Mouse (Mus musculus): ENCODE results near the gene Cd47. TPM values are rescaled to one million over a fixed set of nuclear protein-coding genes. Genes with fewer than 3 reads are reported as not detected.

Gene Cd47
- polyA plus RNA-seq, 1 experiment from 2014 or later, result 40.0 TPM

DNA sequence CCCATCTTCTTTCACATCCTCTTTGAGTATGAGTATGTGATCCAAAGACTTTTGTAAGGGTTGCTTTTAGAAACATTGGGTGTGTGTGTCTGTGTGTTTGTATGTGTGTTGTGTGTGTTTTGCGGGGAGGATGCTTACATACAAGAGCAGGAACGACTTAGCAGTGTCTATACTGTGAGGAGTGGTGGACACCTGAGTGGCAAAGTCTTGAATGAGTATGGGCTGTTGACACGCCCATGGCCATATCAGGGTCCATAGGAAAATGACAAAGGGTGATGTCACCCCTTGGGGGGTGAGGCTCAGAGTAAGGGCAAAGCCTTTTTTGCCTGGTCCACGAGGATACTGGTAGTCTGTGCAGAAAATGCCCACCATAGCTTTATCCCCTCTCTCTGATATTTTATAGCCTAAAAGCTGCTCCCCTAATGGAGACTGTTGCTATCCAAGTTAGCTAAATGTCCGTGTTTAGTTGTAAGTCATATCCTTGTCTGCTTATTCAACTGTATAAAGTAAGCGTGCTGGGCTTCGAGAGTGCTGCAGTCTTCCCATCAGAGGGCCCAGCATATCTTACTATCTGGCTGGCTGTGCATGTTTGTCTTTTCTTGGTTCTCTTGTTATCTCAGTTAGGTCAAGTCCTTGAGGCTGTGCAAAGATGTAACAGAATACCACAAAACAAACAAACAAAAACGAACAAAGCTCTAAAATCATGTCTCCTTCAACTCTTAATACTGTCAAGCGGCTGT lies 76.1 kb downstream of the Cd47 start:
- Histone ChIP-seq H3K36me3 (no peaks in the 10 kb centered on the region), H3K9me3 (no peaks in the 10 kb centered on the region), H3K9ac (replicated peaks) (no peak overlapping the region), H3K4me3 (replicated peaks) (no peak overlapping the region), H3K27me3 (no peaks in the 10 kb centered on the region), H3K4me2 (no peak overlapping the region), H3K4me1 (replicated peaks) (no peaks in the 10 kb centered on the region), H3K27ac (no peak overlapping the region)
- ATAC-seq (ENCODE audit: insufficient number of reproducible peaks, insufficient read depth, low FRiP score, low TSS enrichment, low read depth), result no peak
- 87% methylated on average over 9 of the region's 9 CpGs for WGBS

- no peak for ATAC-seq (ENCODE audit: insufficient number of reproducible peaks, insufficient read depth, low FRiP score, low TSS enrichment, low read depth)
- Histone ChIP-seq H3K27me3 (no peaks in the 10 kb centered on the region), H3K36me3 (no peaks in the 10 kb centered on the region), H3K4me3 (replicated peaks) (no peak overlapping the region), H3K9ac (replicated peaks) (no peak overlapping the region), H3K9me3 (no peaks in the 10 kb centered on the region), H3K4me1 (replicated peaks) (no peaks in the 10 kb centered on the region), H3K4me2 (no peak overlapping the region), H3K27ac (no peak overlapping the region)
- 93% methylated on average over 9 of the region's 9 CpGs for WGBS
Observed at GRCm38 (mm10) chr16:49877243-49877642, 76.9 kb downstream of the Cd47 start.

GRCm38 (mm10) chr16:49878051-49878450 lies 77.7 kb downstream of the Cd47 start:
- no peak overlapping the region for H3K4me2 ChIP-seq
- H3K4me3 ChIP-seq (replicated peaks), result no peak overlapping the region
- 94% methylated on average over 2 of the region's 2 CpGs for WGBS
- no peaks in the 10 kb centered on the region for H3K4me1 ChIP-seq (replicated peaks)
- H3K27me3 ChIP-seq, result no peaks in the 10 kb centered on the region
- no peaks in the 10 kb centered on the region for H3K9me3 ChIP-seq
- no peak overlapping the region for H3K27ac ChIP-seq
- no peak overlapping the region for H3K9ac ChIP-seq (replicated peaks)
- no peaks in the 10 kb centered on the region for H3K36me3 ChIP-seq
- no peak for ATAC-seq (ENCODE audit: insufficient number of reproducible peaks, insufficient read depth, low FRiP score, low TSS enrichment, low read depth)

DNA sequence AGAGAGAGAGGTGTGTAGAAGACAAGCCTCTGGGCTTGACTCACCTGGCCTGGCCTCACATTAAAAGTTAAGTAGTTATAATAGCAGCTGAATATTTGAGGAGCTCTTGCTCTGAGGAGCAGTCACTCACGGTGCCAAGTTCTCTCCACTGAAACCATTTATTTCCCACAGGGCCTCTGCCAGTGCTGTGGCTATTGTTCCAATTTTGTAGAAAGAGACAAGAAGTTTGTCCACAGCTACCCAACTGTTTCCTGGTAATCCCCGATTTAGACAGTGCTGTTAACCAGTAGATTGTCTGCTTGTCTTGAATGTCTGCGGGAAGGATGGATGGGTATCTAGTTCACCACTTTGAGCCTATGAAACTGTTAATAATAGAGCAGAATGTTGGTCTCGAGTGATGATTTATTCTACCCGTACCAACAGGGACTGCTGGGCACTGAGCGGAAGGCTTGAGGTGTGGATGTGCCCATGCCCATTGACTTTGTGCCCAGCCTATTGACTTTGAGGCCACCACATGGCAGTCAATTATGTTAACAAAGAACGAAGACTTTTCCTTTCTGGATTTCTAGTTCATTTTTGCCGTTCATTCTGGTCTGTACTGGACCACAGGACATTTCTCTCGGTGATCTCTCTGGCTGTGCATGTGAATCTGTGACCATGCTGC lies 86.2 kb downstream of the Cd47 start:
- no peak for ATAC-seq (ENCODE audit: insufficient number of reproducible peaks, insufficient read depth, low FRiP score, low TSS enrichment, low read depth)
- Histone ChIP-seq H3K4me3 (replicated peaks) (no peak overlapping the region), H3K36me3 (0 out of 2 replicates have a peak, but pooled peaks cover 4% of the 10 kb centered on the region), H3K9ac (replicated peaks) (no peak overlapping the region), H3K27ac (no peak overlapping the region), H3K4me2 (no peak overlapping the region), H3K9me3 (no peaks in the 10 kb centered on the region), H3K27me3 (no peaks in the 10 kb centered on the region), H3K4me1 (replicated peaks) (no peaks in the 10 kb centered on the region)
- WGBS, result 94% methylated on average over 9 of the region's 9 CpGs

- Histone ChIP-seq H3K9me3 (peaks cover 5% of the 10 kb centered on the region; the same call in 1 of the 2 replicates), H3K4me1 (replicated peaks) (no peaks in the 10 kb centered on the region)
Observed at GRCm38 (mm10) chr16:49887290-49887689, 87.0 kb downstream of the Cd47 start.

GRCm38 (mm10) chr16:49887811-49888564 lies 87.7 kb downstream of the Cd47 start:
- Histone ChIP-seq H3K36me3 (peaks cover 8% of the 10 kb centered on the region; the same call in 1 of the 2 replicates), H3K4me1 (replicated peaks) (no peaks in the 10 kb centered on the region), H3K27ac (no peak overlapping the region), H3K4me3 (replicated peaks) (no peak overlapping the region), H3K4me2 (no peak overlapping the region), H3K9me3 (peaks cover 9% of the 10 kb centered on the region; the same call in 1 of the 2 replicates), H3K9ac (replicated peaks) (no peak overlapping the region), H3K27me3 (no peaks in the 10 kb centered on the region)
- 71% methylated on average over 9 of the region's 9 CpGs for WGBS
- no peak for ATAC-seq (ENCODE audit: insufficient number of reproducible peaks, insufficient read depth, low FRiP score, low TSS enrichment, low read depth)

More at GRCm38 (mm10) chr16:49887290-49887689, 87.0 kb downstream of the Cd47 start:
- Histone ChIP-seq H3K27me3 (no peaks in the 10 kb centered on the region), H3K27ac (no peak overlapping the region), H3K36me3 (peaks cover 8% of the 10 kb centered on the region; the same call in 1 of the 2 replicates), H3K4me2 (no peak overlapping the region), H3K4me3 (replicated peaks) (no peak overlapping the region), H3K9ac (replicated peaks) (no peak overlapping the region)
- ATAC-seq (ENCODE audit: insufficient number of reproducible peaks, insufficient read depth, low FRiP score, low TSS enrichment, low read depth), result no peak
- WGBS, result 91% methylated on average over 3 of the region's 3 CpGs

DNA sequence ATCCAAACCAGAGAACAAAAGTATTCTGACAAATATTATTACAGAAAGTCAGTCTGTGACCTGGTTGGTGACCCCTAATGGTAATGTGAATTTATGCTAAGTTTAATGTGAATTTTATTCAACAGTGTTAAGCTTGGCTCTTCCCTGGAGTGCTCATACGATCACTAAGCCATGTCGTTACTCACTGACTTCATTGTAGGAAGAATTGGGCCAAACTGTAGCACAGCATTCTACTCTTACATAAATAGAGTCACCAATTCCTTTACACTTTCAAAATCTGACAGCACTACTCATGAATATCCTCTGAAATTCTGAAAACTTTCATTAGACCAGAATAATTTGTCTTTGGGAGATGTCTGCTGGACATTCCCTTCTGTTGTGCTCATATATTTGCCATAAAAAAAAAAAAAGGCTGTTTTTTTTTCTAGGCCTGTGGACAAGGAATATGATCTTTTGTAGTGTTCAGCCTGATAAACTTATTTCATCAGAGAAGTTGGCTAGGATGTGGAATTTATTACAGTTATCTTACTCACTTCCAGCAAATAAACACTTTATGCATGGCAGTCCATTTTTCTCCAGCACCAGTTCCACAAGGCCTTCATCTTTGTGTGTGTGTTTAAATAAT lies 88.8 kb downstream of the Cd47 start:
- Histone ChIP-seq H3K9ac (replicated peaks) (no peak overlapping the region), H3K27ac (no peak overlapping the region), H3K9me3 (peaks cover 10% of the 10 kb centered on the region; the same call in 1 of the 2 replicates), H3K36me3 (peaks cover 8% of the 10 kb centered on the region; the same call in 1 of the 2 replicates), H3K27me3 (no peaks in the 10 kb centered on the region), H3K4me1 (replicated peaks) (peaks cover under 1% of the 10 kb centered on the region), H3K4me2 (no peak overlapping the region), H3K4me3 (replicated peaks) (no peak overlapping the region)
- no peak for ATAC-seq (ENCODE audit: insufficient number of reproducible peaks, insufficient read depth, low FRiP score, low TSS enrichment, low read depth)
- 81% methylated on average over 2 of the region's 2 CpGs for WGBS

GRCm38 (mm10) chr16:49892252-49892651 lies 91.9 kb downstream of the Cd47 start:
- Histone ChIP-seq H3K27ac (no peak overlapping the region), H3K4me3 (replicated peaks) (no peak overlapping the region), H3K4me2 (no peak overlapping the region), H3K36me3 (peaks cover 4% of the 10 kb centered on the region; the same call in 1 of the 2 replicates), H3K27me3 (no peaks in the 10 kb centered on the region), H3K9me3 (peaks cover 10% of the 10 kb centered on the region; the same call in 1 of the 2 replicates), H3K4me1 (replicated peaks) (peaks cover 14% of the 10 kb centered on the region), H3K9ac (replicated peaks) (no peak overlapping the region)
- ATAC-seq (ENCODE audit: insufficient number of reproducible peaks, insufficient read depth, low FRiP score, low TSS enrichment, low read depth), result no peak
- WGBS, result 87% methylated on average over 3 of the region's 3 CpGs

DNA sequence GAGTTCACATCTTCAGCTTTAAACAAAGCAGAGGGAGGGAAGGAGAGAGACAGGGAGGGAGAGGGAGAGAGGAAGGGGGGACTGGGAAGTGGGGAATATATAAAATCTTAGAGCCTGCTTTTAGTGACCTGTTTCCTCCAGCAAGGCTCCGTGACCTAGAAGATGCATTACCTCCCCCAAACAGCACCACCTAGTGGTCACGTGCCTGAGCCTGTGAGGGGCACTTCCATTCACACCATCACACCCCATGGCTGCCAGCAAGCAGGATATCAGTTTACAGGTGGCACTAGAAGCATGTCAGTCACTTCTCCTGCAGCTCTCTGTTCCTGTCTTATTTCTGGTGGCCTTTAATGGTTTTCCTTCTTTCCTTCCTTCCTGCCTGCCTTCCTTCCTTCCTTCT lies 92.6 kb downstream of the Cd47 start:
- H3K36me3 ChIP-seq, result peaks cover 4% of the 10 kb centered on the region; the same call in 1 of the 2 replicates
- H3K27me3 ChIP-seq, result no peaks in the 10 kb centered on the region
- peaks cover 10% of the 10 kb centered on the region; the same call in 1 of the 2 replicates for H3K9me3 ChIP-seq
- H3K4me1 ChIP-seq (replicated peaks), result peaks cover 14% of the 10 kb centered on the region
- WGBS, result 68% methylated on average over 2 of the region's 2 CpGs
- ATAC-seq (ENCODE audit: insufficient number of reproducible peaks, insufficient read depth, low FRiP score, low TSS enrichment, low read depth), result no peak
- H3K9ac ChIP-seq (replicated peaks), result no peak overlapping the region
- no peak overlapping the region for H3K27ac ChIP-seq
- H3K4me3 ChIP-seq (replicated peaks), result no peak overlapping the region
- no peak overlapping the region for H3K4me2 ChIP-seq

- Histone ChIP-seq H3K36me3 (peaks cover 4% of the 10 kb centered on the region; the same call in 1 of the 2 replicates), H3K9ac (replicated peaks) (no peak overlapping the region), H3K9me3 (peaks cover 10% of the 10 kb centered on the region; the same call in 1 of the 2 replicates), H3K27me3 (no peaks in the 10 kb centered on the region), H3K4me1 (replicated peaks) (peaks cover 14% of the 10 kb centered on the region), H3K4me3 (replicated peaks) (no peak overlapping the region), H3K4me2 (no peak overlapping the region), H3K27ac (no peak overlapping the region)
- 54% methylated on average over 4 of the region's 4 CpGs for WGBS
- no peak for ATAC-seq (ENCODE audit: insufficient number of reproducible peaks, insufficient read depth, low FRiP score, low TSS enrichment, low read depth)
Observed at GRCm38 (mm10) chr16:49894624-49895023, 94.3 kb downstream of the Cd47 start.
